Mouse (Mus musculus) megakaryocyte, embryonic 14.5 days (primary cell): ENCODE measurements at regions not wholly inside any gene's neighbourhood (a gene's known extent, or its start where the extent isn't known, plus 50 kb on each side); places are given as distances from the start of the nearest gene placed in this dataset.

Source experiments
- FLI1 ChIP-seq: IDR thresholded peaks from 2 replicates; pipeline ENCODE4 v1.6.1; 2012; ENCODE audit warnings: low read length, inconsistent platforms, mixed read lengths
- GATA1 ChIP-seq: IDR thresholded peaks from 3 replicates; pipeline ENCODE4 v1.6.1; 2012; ENCODE audit warnings: mixed read lengths, low read length, inconsistent platforms, borderline replicate concordance

- TF ChIP-seq GATA1 = no peak
- TF ChIP-seq FLI1 = no peak
Observed at GRCm38 (mm10) chr5:148645191-148645681, 92.6 kb upstream of the Ubl3 start.
